Mouse (Mus musculus): ENCODE measurements around the gene Slc4a2.

- TF ChIP-seq CTCF (IDR thresholded peaks at IDR 0.05; ENCODE audit: borderline replicate concordance, insufficient read depth, low read depth, low read length): no peak
- no peak for TF ChIP-seq POLR2A (IDR thresholded peaks at IDR 0.05; ENCODE audit: borderline replicate concordance, insufficient read depth, low read length)
Observed at GRCm38 (mm10) chr5:24384407-24384806, 39.2 kb upstream of the Slc4a2 start.
